Mouse (Mus musculus): ENCODE data around the gene Tmem189. TPM values are rescaled to one million over a fixed set of nuclear protein-coding genes. Genes with fewer than 3 reads are reported as not detected.

Gene Tmem189
- polyA plus RNA-seq, 1 experiment: 88.8 TPM

DNA sequence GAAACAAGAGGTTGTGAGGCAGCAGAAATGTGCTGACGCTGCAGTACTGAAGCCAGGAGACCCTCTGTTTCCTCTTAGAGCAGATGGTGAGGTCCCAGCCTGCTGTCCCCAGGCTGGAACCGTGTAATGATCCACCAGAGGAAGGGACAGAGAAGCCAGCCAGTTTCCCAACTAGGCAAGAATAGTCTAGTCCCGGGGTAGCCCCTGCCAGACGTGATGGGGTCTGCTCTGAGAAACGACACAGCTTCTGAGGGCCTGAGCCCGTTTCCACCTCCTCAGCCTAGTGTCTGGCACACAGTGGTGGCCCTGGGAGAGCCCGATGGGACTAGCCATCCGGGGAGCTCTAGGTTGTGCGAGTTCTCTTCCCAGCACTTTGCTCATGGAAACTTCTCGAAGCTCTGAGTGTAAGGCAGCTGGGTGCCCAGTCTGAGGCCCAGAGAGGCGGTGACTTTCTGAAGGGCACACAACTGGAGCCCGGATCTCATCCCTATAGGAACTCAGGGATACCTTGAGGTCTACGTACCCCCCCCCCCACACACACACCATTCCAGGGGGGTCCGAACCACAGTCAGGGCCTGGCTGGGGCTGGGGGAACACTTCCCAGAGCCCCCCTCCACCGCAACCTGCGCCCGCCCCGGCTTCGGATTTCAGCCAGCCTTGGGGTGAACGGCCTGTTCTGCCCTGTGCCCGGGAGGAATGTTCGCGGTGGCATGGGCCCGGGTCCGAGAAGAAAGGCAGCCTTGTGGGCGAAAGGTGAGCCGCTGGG lies 92.7 kb downstream of the Tmem189 start:
- Histone ChIP-seq H3K4me1 (ENCODE audit: control insufficient read depth, insufficient read depth, low read length) (no peaks in the 10 kb centered on the region; the same call in 1 of the 2 replicates), H3K4me3 (ENCODE audit: insufficient read depth, low read length) (no peak overlapping the region), H3K27ac (ENCODE audit: insufficient read depth, low read length) (no peak overlapping the region)

DNA sequence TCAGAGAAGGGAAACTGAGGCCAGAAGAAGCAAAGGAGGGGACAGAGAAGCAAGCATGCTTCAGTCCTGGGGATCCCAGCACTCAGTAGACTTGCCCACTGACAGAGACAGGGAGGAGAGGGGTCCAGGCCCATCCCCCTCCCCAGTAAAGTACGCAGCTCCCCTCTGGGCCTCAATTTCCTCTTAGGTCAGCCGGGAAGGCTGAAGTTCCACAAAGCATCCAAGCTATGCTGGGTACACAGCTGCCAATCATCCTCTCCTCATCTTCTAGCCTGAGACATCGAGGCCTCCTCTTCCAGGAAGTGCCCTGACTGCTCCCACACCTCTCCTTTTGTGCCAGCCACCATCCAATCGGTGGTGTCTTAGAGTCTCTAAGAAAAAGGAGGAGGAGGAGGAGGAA lies 93.4 kb downstream of the Tmem189 start:
- no peaks in the 10 kb centered on the region; the same call in 1 of the 2 replicates for H3K4me1 ChIP-seq (ENCODE audit: control insufficient read depth, insufficient read depth, low read length)
- H3K4me3 ChIP-seq (ENCODE audit: insufficient read depth, low read length): no peak overlapping the region
- no peak for TF ChIP-seq POLR2A (IDR thresholded peaks at IDR 0.05; ENCODE audit: extremely low read depth, insufficient read depth, low read length)
- no peak for TF ChIP-seq CTCF (IDR thresholded peaks at IDR 0.05; ENCODE audit: extremely low read depth, insufficient read depth, low read length)
- H3K27ac ChIP-seq (ENCODE audit: insufficient read depth, low read length): no peak overlapping the region

More for the DNA sequence above, 92.7 kb downstream of the Tmem189 start:
- no peak for TF ChIP-seq POLR2A (IDR thresholded peaks at IDR 0.05; ENCODE audit: extremely low read depth, insufficient read depth, low read length)
- no peak for TF ChIP-seq CTCF (IDR thresholded peaks at IDR 0.05; ENCODE audit: extremely low read depth, insufficient read depth, low read length)

DNA sequence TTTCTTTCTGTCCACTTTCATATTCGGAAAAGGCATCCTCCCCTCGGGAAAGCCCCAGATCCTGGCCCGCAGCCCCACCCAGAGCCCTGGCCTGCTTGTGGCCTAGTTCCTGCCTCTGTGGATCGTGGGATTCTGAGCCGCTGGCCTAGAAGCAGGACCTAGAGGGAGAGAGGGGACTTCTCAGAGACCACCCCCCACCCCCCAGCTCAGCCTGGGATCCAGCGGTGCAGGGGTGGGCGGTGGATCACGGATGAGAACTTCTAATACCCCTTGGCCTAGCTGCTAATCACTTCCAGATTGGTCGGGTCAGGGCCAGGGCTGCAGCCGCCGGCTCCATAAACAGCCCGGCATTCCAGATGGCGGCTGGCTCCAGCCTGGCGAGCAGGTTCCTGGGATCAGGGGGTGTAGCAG lies 93.9 kb downstream of the Tmem189 start:
- Histone ChIP-seq H3K4me1 (ENCODE audit: control insufficient read depth, insufficient read depth, low read length) (no peaks in the 10 kb centered on the region; the same call in 1 of the 2 replicates), H3K27ac (ENCODE audit: insufficient read depth, low read length) (no peak overlapping the region), H3K4me3 (ENCODE audit: insufficient read depth, low read length) (no peak overlapping the region)
- no peak for TF ChIP-seq POLR2A (IDR thresholded peaks at IDR 0.05; ENCODE audit: extremely low read depth, insufficient read depth, low read length)
- no peak for TF ChIP-seq CTCF (IDR thresholded peaks at IDR 0.05; ENCODE audit: extremely low read depth, insufficient read depth, low read length)

DNA sequence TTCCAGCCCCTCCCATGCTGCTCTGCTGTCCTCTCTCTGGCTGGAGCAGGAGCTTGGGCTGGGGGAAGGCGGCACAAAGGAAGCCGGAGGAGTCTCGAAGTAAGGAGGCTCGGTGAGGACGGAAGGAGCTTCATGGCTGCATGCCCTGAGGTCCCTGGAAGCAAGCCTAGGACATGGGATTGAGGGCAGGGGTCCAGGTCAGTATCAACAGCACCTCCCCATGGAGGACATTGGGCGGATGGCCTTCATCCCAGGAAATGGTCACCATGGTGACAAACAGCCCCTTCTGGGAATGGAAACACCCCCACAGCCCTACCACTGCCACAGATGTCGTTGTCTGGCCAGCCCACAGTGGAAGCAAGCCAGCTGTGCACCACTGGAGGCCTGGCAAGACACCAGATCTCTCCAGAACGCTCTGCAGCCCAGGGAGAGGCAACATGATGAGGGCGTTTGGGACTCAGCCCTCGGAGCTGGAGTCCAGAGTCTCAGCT lies 95.1 kb downstream of the Tmem189 start:
- Histone ChIP-seq H3K4me1 (ENCODE audit: control insufficient read depth, insufficient read depth, low read length) (no peaks in the 10 kb centered on the region; the same call in 1 of the 2 replicates), H3K27ac (ENCODE audit: insufficient read depth, low read length) (no peak overlapping the region), H3K4me3 (ENCODE audit: insufficient read depth, low read length) (no peak overlapping the region)
- TF ChIP-seq CTCF (IDR thresholded peaks at IDR 0.05; ENCODE audit: extremely low read depth, insufficient read depth, low read length) (no peak), POLR2A (IDR thresholded peaks at IDR 0.05; ENCODE audit: extremely low read depth, insufficient read depth, low read length) (no peak)

DNA sequence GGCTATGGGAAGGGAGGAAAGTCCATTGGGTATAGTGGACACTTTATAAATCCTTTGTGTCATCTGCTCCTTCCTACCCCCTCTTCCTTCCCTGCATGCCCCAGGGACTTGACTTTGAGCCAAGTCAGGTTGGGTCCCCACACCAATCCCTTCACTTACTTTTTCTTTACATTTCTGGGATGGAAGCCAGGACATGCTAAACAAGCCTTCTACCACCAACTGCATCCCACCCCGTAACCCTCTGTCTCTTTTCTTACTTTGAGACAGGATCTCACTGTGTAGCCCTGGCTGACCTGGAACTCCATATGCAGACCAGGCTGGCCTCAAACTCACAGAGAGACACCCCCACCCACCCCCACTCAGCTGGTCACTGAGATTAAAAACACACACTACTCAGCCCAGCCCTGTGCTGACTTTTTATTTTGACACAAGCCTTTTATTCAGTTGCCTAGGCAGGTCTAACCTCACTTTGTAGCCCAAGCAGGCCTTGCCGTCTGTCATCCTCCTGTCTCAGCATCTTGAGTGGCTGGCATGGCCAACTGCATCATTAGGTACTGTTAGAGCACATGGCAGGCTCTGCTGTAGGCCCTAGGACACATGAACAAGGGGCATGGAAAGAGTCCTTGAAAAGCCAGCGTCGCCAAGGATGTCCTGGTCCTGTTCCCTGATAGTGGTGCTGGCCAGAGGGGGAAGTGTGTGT lies 95.9 kb downstream of the Tmem189 start:
- Histone ChIP-seq H3K27ac (ENCODE audit: insufficient read depth, low read length) (no peak overlapping the region), H3K4me1 (ENCODE audit: control insufficient read depth, insufficient read depth, low read length) (no peaks in the 10 kb centered on the region; the same call in 1 of the 2 replicates), H3K4me3 (ENCODE audit: insufficient read depth, low read length) (no peak overlapping the region)
- TF ChIP-seq CTCF (IDR thresholded peaks at IDR 0.05; ENCODE audit: extremely low read depth, insufficient read depth, low read length) (no peak), POLR2A (IDR thresholded peaks at IDR 0.05; ENCODE audit: extremely low read depth, insufficient read depth, low read length) (no peak)

Other genes starting within 250 kb of the Tmem189 start
- 98.0 and 102 TPM in 2 replicates for gene Rnf114, start 197.2 kb downstream of the Tmem189 start, polyA plus RNA-seq (2012; rRNA removed)
- gene Spata2, start 196.9 kb downstream of the Tmem189 start, polyA plus RNA-seq (2012; rRNA removed): 62.9 and 63.2 TPM in 2 replicates
- gene Snai1, start 151.6 kb downstream of the Tmem189 start, polyA plus RNA-seq (2012; rRNA removed): 1.4 and 1.8 TPM in 2 replicates
- 251 and 267 TPM in 2 replicates for gene Ube2v1, start 57.7 kb downstream of the Tmem189 start, polyA plus RNA-seq (2012; rRNA removed)
- gene Gm20431, start 28.3 kb downstream of the Tmem189 start, polyA plus RNA-seq (2012; rRNA removed): 0.93 TPM in 1 of 2 replicates, not detected in the other
- gene Cebpb, start 907 bp downstream of the Tmem189 start, polyA plus RNA-seq (2012; rRNA removed): 16.7 and 19.4 TPM in 2 replicates
- 36.1 and 37.2 TPM in 2 replicates for gene Ptpn1, start 242.2 kb upstream of the Tmem189 start, polyA plus RNA-seq (2012; rRNA removed)